Mouse (Mus musculus) heart, embryonic 15.5 days (tissue): Measurements from ENCODE around the gene Prkra. TPM values are rescaled to one million over a fixed set of nuclear protein-coding genes. Genes with fewer than 3 reads are reported as not detected.

Experiments
- polyA plus RNA-seq: library from polyadenylated mRNA; unstranded; fragments of >200 nt; fragmentation: Nextera tagmentation; extraction: Ambion mirVana; gene quantifications from 2 replicates; pipeline ENCODE4 v1.2.1, GENCODE M21; 2015

Prkra gene
- polyA plus RNA-seq, 1 experiment from 2014 or later: 32.5 TPM

Other genes with a start within 250 kb of the Prkra start
- 3.9 and 7.5 TPM in 2 replicates for gene Osbpl6, start 241.5 kb downstream of the Prkra start, polyA plus RNA-seq
- gene Pjvk, start 461 bp upstream of the Prkra start, polyA plus RNA-seq: not detected in 2 replicates
- gene Fkbp7, start 25.1 kb upstream of the Prkra start, polyA plus RNA-seq: 63.4 and 66.1 TPM in 2 replicates
- 8.7 and 9.2 TPM in 2 replicates for gene Plekha3, start 27.3 kb upstream of the Prkra start, polyA plus RNA-seq